Mouse (Mus musculus) CH12.LX (cell line): ENCODE measurements around the gene Sipa1l3. TPM values are rescaled to one million over a fixed set of nuclear protein-coding genes. Genes with fewer than 3 reads are reported as not detected.

ENCODE experiments used
- DNase-seq: peaks from one replicate; pipeline ENCODE4 v3.0.0-alpha.2; 2013; ENCODE audit errors: extremely low read depth
- H3K27ac ChIP-seq: 2 replicates; pipeline ENCODE4 v1.5.1; 2012; ENCODE audit warnings: low read depth, mild to moderate bottlenecking, control low read depth, moderate library complexity; ENCODE audit not compliant: insufficient read depth
- H3K27me3 ChIP-seq: replicated peaks from 2 replicates; pipeline ENCODE3; 2012; ENCODE audit warnings: inconsistent platforms
- H3K36me3 ChIP-seq, 2 experiments: replicated peaks in 1 of 2; 2 replicates each; pipeline versions ENCODE3 to v1.6.1; 2012; ENCODE audit warnings: inconsistent platforms in 1 of 2, low read length in 1 of 2, mild to moderate bottlenecking in 1 of 2, mixed read lengths in 1 of 2, moderate library complexity in 1 of 2; ENCODE audit not compliant: control insufficient read depth in 1 of 2, insufficient read depth in 1 of 2
- H3K4me1 ChIP-seq, 2 experiments: 2 replicates each; pipeline ENCODE4 v1.6.1; 2012; ENCODE audit warnings: inconsistent platforms in 1 of 2, moderate library complexity in 1 of 2; ENCODE audit not compliant: insufficient read depth in 2 of 2, control insufficient read depth in 1 of 2
- H3K4me2 ChIP-seq: 2 replicates; pipeline ENCODE4 v1.6.1; 2012; ENCODE audit warnings: low read depth, mild to moderate bottlenecking, control low read depth; ENCODE audit not compliant: poor library complexity, insufficient read depth, severe bottlenecking
- H3K4me3 ChIP-seq, 3 experiments: fragments of 150-350 bp in 1 of 3; sonication (generic) in 1 of 3; replicated peaks in 1 of 3; 2 replicates each; pipeline versions ENCODE3 to v1.5.1; 2011 to 2012; ENCODE audit warnings: low read depth in 2 of 3, low read length in 2 of 3, mild to moderate bottlenecking in 2 of 3, moderate library complexity in 2 of 3, control low read depth in 1 of 3, improper control_type of control experiment in 1 of 3, inconsistent platforms in 1 of 3, mixed read lengths in 1 of 3; ENCODE audit not compliant: poor library complexity in 1 of 3
- H3K79me2 ChIP-seq: replicated peaks from 2 replicates; pipeline ENCODE4 v1.6.1; 2012; ENCODE audit warnings: mild to moderate bottlenecking, moderate library complexity; ENCODE audit not compliant: control insufficient read depth, poor library complexity, insufficient read depth, severe bottlenecking; ENCODE audit errors: extremely low read depth
- H3K9ac ChIP-seq: 2 replicates; pipeline ENCODE4 v1.6.1; 2012; ENCODE audit warnings: low read depth, mild to moderate bottlenecking, control low read depth, moderate library complexity; ENCODE audit not compliant: insufficient read depth
- H3K9me3 ChIP-seq: replicated peaks from 2 replicates; pipeline ENCODE3; 2012; ENCODE audit warnings: low read length, inconsistent platforms, mixed read lengths
- BHLHE40 ChIP-seq: IDR thresholded peaks from 2 replicates; pipeline ENCODE4 v1.6.1; 2011; ENCODE audit warnings: mild to moderate bottlenecking, low read depth, low read length, improper control_type of control experiment
- CHD1 ChIP-seq: IDR thresholded peaks from 2 replicates; pipeline ENCODE4 v1.6.1; 2012; ENCODE audit warnings: low read depth, low read length, improper control_type of control experiment, inconsistent platforms
- CHD2 ChIP-seq: IDR thresholded peaks from 2 replicates; pipeline ENCODE4 v1.6.1; 2011; ENCODE audit warnings: low read length, improper control_type of control experiment
- CTCF ChIP-seq, 2 experiments: IDR thresholded peaks in 1 of 2; conservative IDR thresholded peaks in 1 of 2; 2 replicates each; pipeline ENCODE4 v1.5.1; 2011 to 2012; ENCODE audit warnings: low read depth in 2 of 2, low read length in 2 of 2, improper control_type of control experiment in 1 of 2, inconsistent platforms in 1 of 2, mild to moderate bottlenecking in 1 of 2, moderate library complexity in 1 of 2
- E2F4 ChIP-seq: IDR thresholded peaks from 2 replicates; pipeline ENCODE4 v1.6.1; 2011; ENCODE audit warnings: low read depth, low read length, improper control_type of control experiment; ENCODE audit not compliant: insufficient replicate concordance
- ETS1 ChIP-seq: conservative IDR thresholded peaks from 2 replicates; pipeline ENCODE4 v1.6.1; 2012; ENCODE audit warnings: low read depth, mild to moderate bottlenecking, inconsistent platforms, low read length, improper control_type of control experiment, moderate library complexity
- GABPA ChIP-seq: IDR thresholded peaks from 2 replicates; pipeline ENCODE4 v1.6.1; 2012; ENCODE audit warnings: low read depth, low read length, improper control_type of control experiment, inconsistent platforms; ENCODE audit not compliant: insufficient replicate concordance
- IRF4 ChIP-seq: IDR thresholded peaks from 2 replicates; pipeline ENCODE4 v1.6.1; 2014; ENCODE audit warnings: low read depth, mild to moderate bottlenecking, inconsistent platforms, low read length, improper control_type of control experiment
- JUN ChIP-seq: IDR thresholded peaks from 2 replicates; pipeline ENCODE4 v1.6.1; 2011; ENCODE audit warnings: low read depth, mild to moderate bottlenecking, low read length, improper control_type of control experiment, moderate library complexity; ENCODE audit not compliant: insufficient read depth
- JUND ChIP-seq: conservative IDR thresholded peaks from 2 replicates; pipeline ENCODE4 v1.6.1; 2011; ENCODE audit warnings: low read depth, low read length, improper control_type of control experiment
- KAT2A ChIP-seq: IDR thresholded peaks from 2 replicates; pipeline ENCODE4 v1.6.1; 2012; ENCODE audit warnings: low read length, improper control_type of control experiment, inconsistent platforms; ENCODE audit not compliant: insufficient replicate concordance
- MAX ChIP-seq: IDR thresholded peaks from 2 replicates; pipeline ENCODE4 v1.6.1; 2011; ENCODE audit warnings: low read length, improper control_type of control experiment
- MAZ ChIP-seq: IDR thresholded peaks from 2 replicates; pipeline ENCODE4 v1.6.1; 2012; ENCODE audit warnings: low read depth, mild to moderate bottlenecking, inconsistent platforms, low read length, improper control_type of control experiment, moderate library complexity
- MXI1 ChIP-seq: IDR thresholded peaks from 2 replicates; pipeline ENCODE4 v1.6.1; 2011; ENCODE audit warnings: mild to moderate bottlenecking, low read depth, low read length, improper control_type of control experiment
- MYC ChIP-seq: IDR thresholded peaks from 2 replicates; pipeline ENCODE4 v1.6.1; 2011; ENCODE audit warnings: low read depth, mild to moderate bottlenecking, improper control_type of control experiment, low read length
- NRF1 ChIP-seq: IDR thresholded peaks from 2 replicates; pipeline ENCODE4 v1.6.1; 2014; ENCODE audit warnings: low read depth, mild to moderate bottlenecking, inconsistent platforms, low read length, improper control_type of control experiment, moderate library complexity
- POLR2A ChIP-seq: IDR thresholded peaks from 2 replicates; pipeline ENCODE4 v1.6.1; 2011; ENCODE audit warnings: low read depth, mild to moderate bottlenecking, improper control_type of control experiment, low read length
- RCOR1 ChIP-seq: conservative IDR thresholded peaks from 2 replicates; pipeline ENCODE4 v1.6.1; 2012; ENCODE audit warnings: low read depth, mild to moderate bottlenecking, inconsistent platforms, low read length, improper control_type of control experiment
- TBP ChIP-seq: conservative IDR thresholded peaks from 2 replicates; pipeline ENCODE4 v1.6.1; 2011; ENCODE audit warnings: low read depth, low read length, improper control_type of control experiment
- TCF12 ChIP-seq: IDR thresholded peaks from 2 replicates; pipeline ENCODE4 v1.6.1; 2014; ENCODE audit warnings: low read depth, mild to moderate bottlenecking, inconsistent platforms, low read length, improper control_type of control experiment
- UBTF ChIP-seq: IDR thresholded peaks from 2 replicates; pipeline ENCODE4 v1.6.1; 2012; ENCODE audit warnings: low read depth, mild to moderate bottlenecking, inconsistent platforms, low read length, improper control_type of control experiment, moderate library complexity
- USF1 ChIP-seq: IDR thresholded peaks from 2 replicates; pipeline ENCODE4 v1.6.1; 2014; ENCODE audit warnings: low read depth, mild to moderate bottlenecking, inconsistent platforms, low read length, improper control_type of control experiment
- USF2 ChIP-seq: conservative IDR thresholded peaks from 2 replicates; pipeline ENCODE4 v1.6.1; 2011; ENCODE audit warnings: low read depth, low read length, improper control_type of control experiment
- ZC3H11A ChIP-seq: IDR thresholded peaks from 2 replicates; pipeline ENCODE4 v1.6.1; 2012; ENCODE audit warnings: low read depth, mild to moderate bottlenecking, inconsistent platforms, low read length, improper control_type of control experiment
- ZKSCAN1 ChIP-seq: IDR thresholded peaks from 2 replicates; pipeline ENCODE4 v1.6.1; 2012; ENCODE audit warnings: low read depth, inconsistent platforms, low read length, improper control_type of control experiment, borderline replicate concordance
- ZMIZ1 ChIP-seq: IDR thresholded peaks from 2 replicates; pipeline ENCODE4 v1.6.1; 2012; ENCODE audit warnings: low read depth, mild to moderate bottlenecking, inconsistent platforms, low read length, improper control_type of control experiment
- ZNF384 ChIP-seq: IDR thresholded peaks from 2 replicates; pipeline ENCODE4 v1.6.1; 2012; ENCODE audit warnings: low read depth, low read length, improper control_type of control experiment, inconsistent platforms
- dilution Hi-C: fragments of 300-500 bp; cut with MboI; formaldehyde crosslinking; loops from 2 replicates; pipeline ENCODE4 v1.14.3; 2020; ENCODE audit warnings: low sequenced_read_pairs; ENCODE audit not compliant: extremely low pct_unique_long_range_greater_than_20kb, extremely low pct_ligation_motif_present
- in situ Hi-C: fragments of 300-500 bp; cut with MboI; formaldehyde crosslinking; loops from 3 replicates; pipeline ENCODE4 v1.14.3; 2019; ENCODE audit warnings: low sequenced_read_pairs, low pct_ligation_motif_present, low pct_unique_long_range_greater_than_20kb, mixed read lengths
- polyA plus RNA-seq: library from polyadenylated mRNA; unstranded; fragments of >175 nt; gene quantifications from 2 replicates; pipeline ENCODE4 v1.2.1, GENCODE M21; 2012; ENCODE audit warnings: low read depth; ENCODE audit not compliant: insufficient read length
- total RNA-seq, 2 experiments: library from RNA; depleted of rRNA; stranded (reverse); fragments of 300-350 nt in 1 of 2; fragments of >200 nt in 1 of 2; gene quantifications; 2 replicates each; pipeline ENCODE4 v1.2.3; 2012 to 2014

Sipa1l3 gene
- total and polyA plus RNA-seq, 3 experiments, result 1.6 to 8.8 (median 5.9) TPM

DNA sequence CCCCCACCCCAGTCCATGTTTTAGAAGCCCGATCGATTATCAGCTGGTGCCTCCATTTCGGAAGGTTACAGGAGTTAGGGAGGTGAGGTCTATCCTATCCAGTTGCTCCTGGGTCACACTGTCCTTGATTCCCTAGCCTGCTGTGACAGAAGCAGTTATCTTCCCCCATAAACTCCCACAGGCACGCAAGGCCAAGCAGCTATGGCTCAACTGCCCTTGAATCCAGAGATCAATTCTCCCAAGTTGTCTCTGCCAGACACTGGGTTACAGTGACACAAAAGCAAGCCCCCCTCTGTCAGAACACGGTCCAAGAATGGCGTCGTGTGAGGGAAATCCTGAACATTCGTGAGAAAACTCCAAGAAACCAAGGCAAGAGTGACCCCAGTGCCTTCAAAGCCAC lies 163.0 kb downstream of the Sipa1l3 start:
- Histone ChIP-seq H3K9ac (no peak overlapping the region), H3K36me3 (peaks cover 3 to 39% of the 10 kb centered on the region in 2 experiments), H3K9me3 (no peaks in the 10 kb centered on the region), H3K4me3 (no peak overlapping the region), H3K27me3 (no peaks in the 10 kb centered on the region), H3K4me1 (0 out of 4 replicates have a peak, but pooled peaks cover 0 to 4% of the 10 kb centered on the region in 2 experiments), H3K4me2 (no peak overlapping the region), H3K79me2 (no peaks in the 10 kb centered on the region), H3K27ac (no peak overlapping the region)
- dilution Hi-C loops, result no loop called here
- no peak for TF ChIP-seq UBTF
- TF ChIP-seq ZKSCAN1, result no peak
- no peak for TF ChIP-seq POLR2A
- TF ChIP-seq MAX, result no peak
- TF ChIP-seq ZMIZ1, result no peak
- TF ChIP-seq E2F4, result no peak
- no peak for TF ChIP-seq CHD2
- TF ChIP-seq CHD1, result no peak
- no peak for TF ChIP-seq USF1
- TF ChIP-seq KAT2A, result no peak
- TF ChIP-seq CTCF (conservative IDR thresholded peaks at IDR 0.05 in 1 of 2, IDR thresholded peaks at IDR 0.05 in 1 of 2; ENCODE audit: low read depth in 2 of 2, low read length in 2 of 2), result no peak
- TF ChIP-seq TCF12, result no peak
- TF ChIP-seq MXI1, result no peak
- no peak for TF ChIP-seq ZC3H11A
- TF ChIP-seq TBP, result no peak
- TF ChIP-seq MYC, result no peak
- no peak for TF ChIP-seq RCOR1
- TF ChIP-seq USF2, result no peak
- in situ Hi-C loops, result no loop called here
- DNase-seq, result no peak

DNA sequence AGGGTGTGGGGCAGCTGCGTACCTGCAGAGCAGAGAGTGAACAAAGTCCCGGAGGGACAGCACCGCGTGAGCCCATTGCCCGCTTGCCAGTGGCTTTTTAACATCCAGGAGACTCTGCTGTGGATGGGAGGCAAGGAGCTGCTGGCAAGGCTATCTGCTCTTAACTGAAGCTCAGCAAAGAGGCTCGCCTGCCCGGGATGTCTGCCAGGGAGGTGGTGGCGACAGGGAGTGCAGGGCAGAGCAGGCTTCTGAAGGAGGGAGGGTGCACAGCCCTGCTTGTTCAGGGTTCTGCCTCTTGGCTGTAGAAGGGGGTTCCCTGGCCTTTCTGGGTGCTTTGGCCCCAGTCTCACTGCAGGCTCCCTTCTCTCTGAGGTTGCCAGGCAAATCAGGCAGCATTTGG lies 164.3 kb downstream of the Sipa1l3 start:
- H3K4me1 ChIP-seq, result no peaks in the 10 kb centered on the region
- H3K9ac ChIP-seq, result no peak overlapping the region
- no peaks in the 10 kb centered on the region for H3K27me3 ChIP-seq
- in situ Hi-C loops, result no loop called here
- H3K79me2 ChIP-seq, result no peaks in the 10 kb centered on the region
- dilution Hi-C loops, result no loop called here
- TF ChIP-seq CHD1 (no peak), MYC (no peak), ZMIZ1 (no peak), USF1 (no peak), BHLHE40 (no peak), CHD2 (no peak), E2F4 (no peak), ETS1 (no peak), IRF4 (no peak), MAZ (no peak), NRF1 (no peak), KAT2A (no peak), GABPA (no peak), JUN (no peak), ZKSCAN1 (no peak), ZNF384 (no peak), JUND (no peak)
- H3K27ac ChIP-seq, result no peak overlapping the region
- no peak for DNase-seq
- no peaks in the 10 kb centered on the region for H3K9me3 ChIP-seq
- no peak overlapping the region for H3K4me2 ChIP-seq
- H3K36me3 ChIP-seq, result peaks cover 4 to 46% of the 10 kb centered on the region in 2 experiments
- no peak overlapping the region for H3K4me3 ChIP-seq
